Mouse (Mus musculus): ENCODE data around the gene Ddx46. TPM values are rescaled to one million over a fixed set of nuclear protein-coding genes. Genes with fewer than 3 reads are reported as not detected.
A peak's percentile ranks its signal among the peaks of the same experiment; 100 is the strongest.

The Ddx46 gene
- polyA plus RNA-seq (2016; fragmentation: Nextera tagmentation; extraction: Ambion mirVana): 41.1 and 41.2 TPM in 2 replicates

- Histone ChIP-seq H3K4me3 (peak within 1 kb of the TSS; percentile 98), H3K27me3 (no peaks in the 10 kb centered on the region), H3K4me1 (peaks cover 16% of the 10 kb centered on the region), H3K4me2 (replicated peaks) (peak within 1 kb of the TSS; percentile 84), H3K36me3 (peaks cover 48% of the 10 kb centered on the region), H3K9me3 (replicated peaks) (no peaks in the 10 kb centered on the region), H3K27ac (peak within 1 kb of the TSS; percentile 78), H3K9ac (peak within 1 kb of the TSS; percentile 90)
- WGBS: 8% methylated on average over 30 of the region's 30 CpGs
- peak; percentile 86 for ATAC-seq (ENCODE audit: low FRiP score)
These were observed at the start of gene Ddx46 for GRCm38 (mm10) chr13:55634639-55635127. Gene Ddx46 (plus strand): TSS chr13:55635027.

GRCm38 (mm10) chr13:55591961-55592490, 42.8 kb upstream of the Ddx46 start:
- Histone ChIP-seq H3K27ac (no peak overlapping the region), H3K36me3 (peaks cover 28% of the 10 kb centered on the region), H3K9me3 (replicated peaks) (no peaks in the 10 kb centered on the region), H3K4me1 (peaks cover 13% of the 10 kb centered on the region), H3K4me2 (replicated peaks) (peak overlapping the region; percentile 65; the same call in 1 of the 2 replicates), H3K9ac (no peak overlapping the region), H3K27me3 (peaks cover 4% of the 10 kb centered on the region), H3K4me3 (no peak overlapping the region)
- ATAC-seq (ENCODE audit: low FRiP score): peak; percentile 15
- WGBS: 72% methylated on average over 4 of the region's 4 CpGs

- peak overlapping the region; percentile 65 for H3K4me2 ChIP-seq (replicated peaks)
- peak; percentile 99 for ATAC-seq (ENCODE audit: low FRiP score)
- H3K4me3 ChIP-seq: peak overlapping the region; percentile 74
- H3K27ac ChIP-seq: peak overlapping the region; percentile 77
- peaks cover 33% of the 10 kb centered on the region for H3K36me3 ChIP-seq
- H3K9ac ChIP-seq: peak overlapping the region; percentile 84
- H3K4me1 ChIP-seq: peaks cover 13% of the 10 kb centered on the region
- peaks cover 4% of the 10 kb centered on the region for H3K27me3 ChIP-seq
- no peaks in the 10 kb centered on the region for H3K9me3 ChIP-seq (replicated peaks)
- WGBS: 6% methylated on average over 29 of the region's 29 CpGs
These were observed 42.1 kb upstream of the Ddx46 start for GRCm38 (mm10) chr13:55592512-55593253.

- peak overlapping the region; percentile 77 for H3K27ac ChIP-seq
- H3K4me2 ChIP-seq (replicated peaks): peak overlapping the region; percentile 65
- H3K9ac ChIP-seq: peak overlapping the region; percentile 84
- peak; percentile 50; the same call in 1 of the 2 replicates for ATAC-seq (ENCODE audit: low FRiP score)
- 1% methylated on average over 31 of the region's 31 CpGs for WGBS
- no peaks in the 10 kb centered on the region for H3K9me3 ChIP-seq (replicated peaks)
- H3K27me3 ChIP-seq: peaks cover 4% of the 10 kb centered on the region
- peaks cover 39% of the 10 kb centered on the region for H3K36me3 ChIP-seq
- peak overlapping the region; percentile 74 for H3K4me3 ChIP-seq
- peaks cover 13% of the 10 kb centered on the region for H3K4me1 ChIP-seq
These were observed 41.5 kb upstream of the Ddx46 start for GRCm38 (mm10) chr13:55593254-55593747.

- WGBS: 92% methylated on average over 12 of the region's 12 CpGs
- ATAC-seq (ENCODE audit: low FRiP score): no peak
- no peak overlapping the region for H3K27ac ChIP-seq
- no peak overlapping the region for H3K4me3 ChIP-seq
- H3K4me2 ChIP-seq (replicated peaks): no peak overlapping the region
- peaks cover 4% of the 10 kb centered on the region for H3K27me3 ChIP-seq
- no peaks in the 10 kb centered on the region for H3K9me3 ChIP-seq (replicated peaks)
- H3K36me3 ChIP-seq: peaks cover 41% of the 10 kb centered on the region
- no peak overlapping the region for H3K9ac ChIP-seq
- peaks cover 13% of the 10 kb centered on the region for H3K4me1 ChIP-seq
These were observed 39.5 kb upstream of the Ddx46 start for GRCm38 (mm10) chr13:55595375-55595774.

GRCm38 (mm10) chr13:55596802-55597201, 38.0 kb upstream of the Ddx46 start:
- Histone ChIP-seq H3K36me3 (peaks cover 41% of the 10 kb centered on the region), H3K4me1 (peaks cover 19% of the 10 kb centered on the region), H3K4me2 (replicated peaks) (no peak overlapping the region), H3K27ac (no peak overlapping the region), H3K4me3 (no peak overlapping the region), H3K9me3 (replicated peaks) (no peaks in the 10 kb centered on the region), H3K27me3 (no peaks in the 10 kb centered on the region), H3K9ac (no peak overlapping the region)
- 97% methylated on average over 12 of the region's 12 CpGs for WGBS
- no peak for ATAC-seq (ENCODE audit: low FRiP score)

- peak within 1 kb of the TSS; percentile 79 for H3K4me3 ChIP-seq
- peak within 1 kb of the TSS; percentile 70 for H3K4me2 ChIP-seq (replicated peaks)
- peaks cover 47% of the 10 kb centered on the region for H3K36me3 ChIP-seq
- H3K4me1 ChIP-seq: peaks cover 9% of the 10 kb centered on the region
- no peaks in the 10 kb centered on the region for H3K9me3 ChIP-seq (replicated peaks)
- no peaks in the 10 kb centered on the region for H3K27me3 ChIP-seq
- 10% methylated on average over 51 of the region's 51 CpGs for WGBS
- H3K27ac ChIP-seq: peak within 1 kb of the TSS; percentile 72
- ATAC-seq (ENCODE audit: low FRiP score): peak; percentile 88
- H3K9ac ChIP-seq: peak within 1 kb of the TSS; percentile 91
These were observed 35.0 kb upstream of the Ddx46 start, which contains the start of gene B4galt7 for GRCm38 (mm10) chr13:55599566-55600540. Gene B4galt7 (plus strand): TSS chr13:55599896.

GRCm38 (mm10) chr13:55600657-55601056, 34.2 kb upstream of the Ddx46 start:
- 24% methylated on average over 9 of the region's 9 CpGs for WGBS
- no peaks in the 10 kb centered on the region for H3K27me3 ChIP-seq
- peaks cover 6% of the 10 kb centered on the region for H3K4me1 ChIP-seq
- H3K4me3 ChIP-seq: peak overlapping the region; percentile 79
- H3K9me3 ChIP-seq (replicated peaks): no peaks in the 10 kb centered on the region
- no peak for ATAC-seq (ENCODE audit: low FRiP score)
- H3K36me3 ChIP-seq: peaks cover 44% of the 10 kb centered on the region
- peak overlapping the region; percentile 72; the same call in 1 of the 2 replicates for H3K27ac ChIP-seq
- H3K9ac ChIP-seq: peak overlapping the region; percentile 91
- H3K4me2 ChIP-seq (replicated peaks): peak overlapping the region; percentile 70

- ATAC-seq (ENCODE audit: low FRiP score): no peak
- WGBS: 8% methylated on average over 3 of the region's 3 CpGs
These were observed 33.2 kb upstream of the Ddx46 start for GRCm38 (mm10) chr13:55601611-55602010.

GRCm38 (mm10) chr13:55604606-55605005, 30.2 kb upstream of the Ddx46 start:
- Histone ChIP-seq H3K9ac (no peak overlapping the region), H3K36me3 (peaks cover 52% of the 10 kb centered on the region), H3K27ac (no peak overlapping the region), H3K4me1 (peaks cover 6% of the 10 kb centered on the region), H3K4me3 (no peak overlapping the region), H3K9me3 (replicated peaks) (no peaks in the 10 kb centered on the region), H3K4me2 (replicated peaks) (no peak overlapping the region), H3K27me3 (no peaks in the 10 kb centered on the region)
- 94% methylated on average over 3 of the region's 3 CpGs for WGBS
- ATAC-seq (ENCODE audit: low FRiP score): no peak

More at GRCm38 (mm10) chr13:55601611-55602010, 33.2 kb upstream of the Ddx46 start:
- Histone ChIP-seq H3K27me3 (no peaks in the 10 kb centered on the region), H3K4me2 (replicated peaks) (peak overlapping the region; percentile 70), H3K4me3 (no peak overlapping the region), H3K9ac (no peak overlapping the region), H3K4me1 (peaks cover 6% of the 10 kb centered on the region), H3K27ac (no peak overlapping the region), H3K36me3 (peaks cover 42% of the 10 kb centered on the region), H3K9me3 (replicated peaks) (no peaks in the 10 kb centered on the region)

- Histone ChIP-seq H3K9me3 (replicated peaks) (no peaks in the 10 kb centered on the region), H3K4me1 (no peaks in the 10 kb centered on the region), H3K9ac (0 out of 2 replicates have a peak overlapping the region, but pooled peaks have one; percentile 8), H3K4me3 (no peak overlapping the region), H3K4me2 (replicated peaks) (no peak overlapping the region), H3K27ac (no peak overlapping the region), H3K36me3 (peaks cover 66% of the 10 kb centered on the region), H3K27me3 (no peaks in the 10 kb centered on the region)
- 78% methylated on average over 10 of the region's 10 CpGs for WGBS
- ATAC-seq (ENCODE audit: low FRiP score): no peak
These were observed 27.8 kb upstream of the Ddx46 start for GRCm38 (mm10) chr13:55606899-55607623.
